Mouse (Mus musculus): ENCODE data around the gene Lsamp. TPM values are rescaled to one million over a fixed set of nuclear protein-coding genes. Genes with fewer than 3 reads are reported as not detected.

Gene Lsamp
- total RNA-seq, 1 experiment: not detected

GRCm38 (mm10) chr16:41410671-41411070, 1426.5 kb downstream of the Lsamp start:
- Histone ChIP-seq H3K9me3 (ENCODE audit: control insufficient read depth, insufficient read depth, low read depth, low read length) (no peaks in the 10 kb centered on the region), H3K4me3 (ENCODE audit: insufficient read depth in 1 of 2, low read depth in 1 of 2, low read length in 2 of 2, poor library complexity in 1 of 2, severe bottlenecking in 1 of 2) (no peak overlapping the region), H3K27ac (ENCODE audit: insufficient read depth, low read depth, low read length, poor library complexity, severe bottlenecking) (no peak overlapping the region), H3K36me3 (ENCODE audit: control insufficient read depth, insufficient read depth, low read length, poor library complexity, severe bottlenecking) (no peaks in the 10 kb centered on the region), H3K4me1 (ENCODE audit: control insufficient read depth in 2 of 2, insufficient read depth in 2 of 2, low read length in 2 of 2, poor library complexity in 1 of 2) (no peaks in the 10 kb centered on the region), H3K9ac (ENCODE audit: insufficient read depth, low read depth, low read length, poor library complexity, severe bottlenecking) (no peak overlapping the region)
- TF ChIP-seq ZC3H11A (IDR thresholded peaks at IDR 0.05; ENCODE audit: borderline replicate concordance, low read depth, low read length): no peak
- no peak for DNase-seq (ENCODE audit: low read depth, low spot score)
- in situ Hi-C loops (cut with MboI; ENCODE audit: low sequenced_read_pairs in 2 of 2, unreplicated experiment in 2 of 2): no loop called here

- Histone ChIP-seq H3K4me1 (ENCODE audit: control insufficient read depth in 2 of 2, insufficient read depth in 2 of 2, low read length in 2 of 2, poor library complexity in 1 of 2) (no peaks in the 10 kb centered on the region), H3K27ac (ENCODE audit: insufficient read depth, low read depth, low read length, poor library complexity, severe bottlenecking) (no peak overlapping the region), H3K36me3 (ENCODE audit: control insufficient read depth, insufficient read depth, low read length, poor library complexity, severe bottlenecking) (no peaks in the 10 kb centered on the region), H3K4me3 (ENCODE audit: insufficient read depth in 1 of 2, low read depth in 1 of 2, low read length in 2 of 2, poor library complexity in 1 of 2, severe bottlenecking in 1 of 2) (no peak overlapping the region), H3K9ac (ENCODE audit: insufficient read depth, low read depth, low read length, poor library complexity, severe bottlenecking) (no peak overlapping the region), H3K9me3 (ENCODE audit: control insufficient read depth, insufficient read depth, low read depth, low read length) (no peaks in the 10 kb centered on the region)
- DNase-seq (ENCODE audit: low read depth, low spot score): no peak
- in situ Hi-C loops (cut with MboI; ENCODE audit: low sequenced_read_pairs in 2 of 2, unreplicated experiment in 2 of 2): no loop called here
- TF ChIP-seq ZC3H11A (IDR thresholded peaks at IDR 0.05; ENCODE audit: borderline replicate concordance, low read depth, low read length) (no peak), CHD2 (IDR thresholded peaks at IDR 0.05; ENCODE audit: low read depth, low read length) (no peak), HCFC1 (IDR thresholded peaks at IDR 0.05; ENCODE audit: borderline replicate concordance, insufficient read depth, low read length) (no peak), ZNF384 (IDR thresholded peaks at IDR 0.05; ENCODE audit: low read depth, low read length) (no peak), MAFK (IDR thresholded peaks at IDR 0.05; ENCODE audit: insufficient read depth, low read depth, low read length) (no peak)
These were observed 1433.2 kb downstream of the Lsamp start for GRCm38 (mm10) chr16:41417363-41417762.

- Histone ChIP-seq H3K4me3 (ENCODE audit: insufficient read depth in 1 of 2, low read depth in 1 of 2, low read length in 2 of 2, poor library complexity in 1 of 2, severe bottlenecking in 1 of 2) (no peak overlapping the region), H3K4me1 (ENCODE audit: control insufficient read depth in 2 of 2, insufficient read depth in 2 of 2, low read length in 2 of 2, poor library complexity in 1 of 2) (no peaks in the 10 kb centered on the region), H3K27ac (ENCODE audit: insufficient read depth, low read depth, low read length, poor library complexity, severe bottlenecking) (no peak overlapping the region), H3K36me3 (ENCODE audit: control insufficient read depth, insufficient read depth, low read length, poor library complexity, severe bottlenecking) (no peaks in the 10 kb centered on the region), H3K9ac (ENCODE audit: insufficient read depth, low read depth, low read length, poor library complexity, severe bottlenecking) (no peak overlapping the region), H3K9me3 (ENCODE audit: control insufficient read depth, insufficient read depth, low read depth, low read length) (no peaks in the 10 kb centered on the region)
- DNase-seq (ENCODE audit: low read depth, low spot score): no peak
- TF ChIP-seq CHD2 (IDR thresholded peaks at IDR 0.05; ENCODE audit: low read depth, low read length) (no peak), ZNF384 (IDR thresholded peaks at IDR 0.05; ENCODE audit: low read depth, low read length) (no peak), HCFC1 (IDR thresholded peaks at IDR 0.05; ENCODE audit: borderline replicate concordance, insufficient read depth, low read length) (no peak), ZC3H11A (IDR thresholded peaks at IDR 0.05; ENCODE audit: borderline replicate concordance, low read depth, low read length) (no peak), MAFK (IDR thresholded peaks at IDR 0.05; ENCODE audit: insufficient read depth, low read depth, low read length) (no peak)
- in situ Hi-C loops (cut with MboI; ENCODE audit: low sequenced_read_pairs in 2 of 2, unreplicated experiment in 2 of 2): no loop called here
These were observed 1483.2 kb downstream of the Lsamp start for GRCm38 (mm10) chr16:41467391-41467790.

- Histone ChIP-seq H3K9me3 (ENCODE audit: control insufficient read depth, insufficient read depth, low read depth, low read length) (no peaks in the 10 kb centered on the region), H3K27ac (ENCODE audit: insufficient read depth, low read depth, low read length, poor library complexity, severe bottlenecking) (no peak overlapping the region), H3K9ac (ENCODE audit: insufficient read depth, low read depth, low read length, poor library complexity, severe bottlenecking) (no peak overlapping the region), H3K4me1 (ENCODE audit: control insufficient read depth in 2 of 2, insufficient read depth in 2 of 2, low read length in 2 of 2, poor library complexity in 1 of 2) (no peaks in the 10 kb centered on the region), H3K4me3 (ENCODE audit: insufficient read depth in 1 of 2, low read depth in 1 of 2, low read length in 2 of 2, poor library complexity in 1 of 2, severe bottlenecking in 1 of 2) (no peak overlapping the region), H3K36me3 (ENCODE audit: control insufficient read depth, insufficient read depth, low read length, poor library complexity, severe bottlenecking) (no peaks in the 10 kb centered on the region)
- TF ChIP-seq HCFC1 (IDR thresholded peaks at IDR 0.05; ENCODE audit: borderline replicate concordance, insufficient read depth, low read length) (no peak), ZC3H11A (IDR thresholded peaks at IDR 0.05; ENCODE audit: borderline replicate concordance, low read depth, low read length) (no peak), MAFK (IDR thresholded peaks at IDR 0.05; ENCODE audit: insufficient read depth, low read depth, low read length) (no peak), CHD2 (IDR thresholded peaks at IDR 0.05; ENCODE audit: low read depth, low read length) (no peak), ZNF384 (IDR thresholded peaks at IDR 0.05; ENCODE audit: low read depth, low read length) (no peak)
- in situ Hi-C loops (cut with MboI; ENCODE audit: low sequenced_read_pairs in 2 of 2, unreplicated experiment in 2 of 2): no loop called here
- DNase-seq (ENCODE audit: low read depth, low spot score): no peak
These were observed 1494.5 kb downstream of the Lsamp start for GRCm38 (mm10) chr16:41478694-41479093.

GRCm38 (mm10) chr16:41481832-41482231, 1497.7 kb downstream of the Lsamp start:
- TF ChIP-seq ZC3H11A (IDR thresholded peaks at IDR 0.05; ENCODE audit: borderline replicate concordance, low read depth, low read length) (no peak), HCFC1 (IDR thresholded peaks at IDR 0.05; ENCODE audit: borderline replicate concordance, insufficient read depth, low read length) (no peak), CHD2 (IDR thresholded peaks at IDR 0.05; ENCODE audit: low read depth, low read length) (no peak), MAFK (IDR thresholded peaks at IDR 0.05; ENCODE audit: insufficient read depth, low read depth, low read length) (no peak), ZNF384 (IDR thresholded peaks at IDR 0.05; ENCODE audit: low read depth, low read length) (no peak)
- Histone ChIP-seq H3K36me3 (ENCODE audit: control insufficient read depth, insufficient read depth, low read length, poor library complexity, severe bottlenecking) (no peaks in the 10 kb centered on the region), H3K4me3 (ENCODE audit: insufficient read depth in 1 of 2, low read depth in 1 of 2, low read length in 2 of 2, poor library complexity in 1 of 2, severe bottlenecking in 1 of 2) (no peak overlapping the region), H3K9me3 (ENCODE audit: control insufficient read depth, insufficient read depth, low read depth, low read length) (no peaks in the 10 kb centered on the region), H3K9ac (ENCODE audit: insufficient read depth, low read depth, low read length, poor library complexity, severe bottlenecking) (no peak overlapping the region), H3K4me1 (ENCODE audit: control insufficient read depth in 2 of 2, insufficient read depth in 2 of 2, low read length in 2 of 2, poor library complexity in 1 of 2) (no peaks in the 10 kb centered on the region), H3K27ac (ENCODE audit: insufficient read depth, low read depth, low read length, poor library complexity, severe bottlenecking) (no peak overlapping the region)
- DNase-seq (ENCODE audit: low read depth, low spot score): no peak
- in situ Hi-C loops (cut with MboI; ENCODE audit: low sequenced_read_pairs in 2 of 2, unreplicated experiment in 2 of 2): no loop called here
